Mouse (Mus musculus): ENCODE results near the gene Tmub2. TPM values are rescaled to one million over a fixed set of nuclear protein-coding genes. Genes with fewer than 3 reads are reported as not detected.

Gene Tmub2
- total RNA-seq, 1 experiment, result 33.0 TPM

GRCm38 (mm10) chr11:102266631-102267355, 17.9 kb upstream of the Tmub2 start:
- Histone ChIP-seq H3K9me3 (ENCODE audit: control insufficient read depth, insufficient read depth, low read depth, low read length) (no peaks in the 10 kb centered on the region), H3K4me1 (ENCODE audit: control insufficient read depth in 2 of 2, insufficient read depth in 2 of 2, low read length in 2 of 2, poor library complexity in 1 of 2) (peaks cover 5 to 20% of the 10 kb centered on the region in 2 experiments), H3K36me3 (ENCODE audit: control insufficient read depth, insufficient read depth, low read length, poor library complexity, severe bottlenecking) (peaks cover 23% of the 10 kb centered on the region), H3K9ac (ENCODE audit: insufficient read depth, low read depth, low read length, poor library complexity, severe bottlenecking) (no peak overlapping the region), H3K27ac (ENCODE audit: insufficient read depth, low read depth, low read length, poor library complexity, severe bottlenecking) (no peak overlapping the region), H3K4me3 (ENCODE audit: insufficient read depth in 1 of 2, low read depth in 1 of 2, low read length in 2 of 2, poor library complexity in 1 of 2, severe bottlenecking in 1 of 2) (0 out of 4 replicates have a peak overlapping the region, but pooled peaks have one; percentile 13 to 25)
- DNase-seq (ENCODE audit: low read depth, low spot score), result no peak
- TF ChIP-seq ZC3H11A (IDR thresholded peaks at IDR 0.05; ENCODE audit: borderline replicate concordance, low read depth, low read length), result no peak
- no peak for TF ChIP-seq CHD2 (IDR thresholded peaks at IDR 0.05; ENCODE audit: low read depth, low read length)
- no peak for TF ChIP-seq MAFK (IDR thresholded peaks at IDR 0.05; ENCODE audit: insufficient read depth, low read depth, low read length)
- TF ChIP-seq ZNF384 (IDR thresholded peaks at IDR 0.05; ENCODE audit: low read depth, low read length), result no peak
- no peak for TF ChIP-seq HCFC1 (IDR thresholded peaks at IDR 0.05; ENCODE audit: borderline replicate concordance, insufficient read depth, low read length)
- in situ Hi-C loops (cut with MboI; ENCODE audit: low sequenced_read_pairs in 2 of 2, unreplicated experiment in 2 of 2), result no loop called here

GRCm38 (mm10) chr11:102267480-102267879, 17.3 kb upstream of the Tmub2 start:
- Histone ChIP-seq H3K36me3 (ENCODE audit: control insufficient read depth, insufficient read depth, low read length, poor library complexity, severe bottlenecking) (peaks cover 16% of the 10 kb centered on the region), H3K27ac (ENCODE audit: insufficient read depth, low read depth, low read length, poor library complexity, severe bottlenecking) (no peak overlapping the region), H3K4me3 (ENCODE audit: insufficient read depth in 1 of 2, low read depth in 1 of 2, low read length in 2 of 2, poor library complexity in 1 of 2, severe bottlenecking in 1 of 2) (no peak overlapping the region), H3K9me3 (ENCODE audit: control insufficient read depth, insufficient read depth, low read depth, low read length) (no peaks in the 10 kb centered on the region), H3K4me1 (ENCODE audit: control insufficient read depth in 2 of 2, insufficient read depth in 2 of 2, low read length in 2 of 2, poor library complexity in 1 of 2) (peaks cover 5 to 21% of the 10 kb centered on the region in 2 experiments), H3K9ac (ENCODE audit: insufficient read depth, low read depth, low read length, poor library complexity, severe bottlenecking) (peak overlapping the region; percentile 22; the same call in 1 of the 2 replicates)
- in situ Hi-C loops (cut with MboI; ENCODE audit: low sequenced_read_pairs in 2 of 2, unreplicated experiment in 2 of 2), result no loop called here
- DNase-seq (ENCODE audit: low read depth, low spot score), result peak; percentile 91
- TF ChIP-seq MAFK (IDR thresholded peaks at IDR 0.05; ENCODE audit: insufficient read depth, low read depth, low read length) (no peak), ZNF384 (IDR thresholded peaks at IDR 0.05; ENCODE audit: low read depth, low read length) (peak; percentile 69; the same call in 1 of the 2 replicates)

GRCm38 (mm10) chr11:102268520-102269244, 16.0 kb upstream of the Tmub2 start, which contains the start of gene Asb16:
Gene Asb16 (plus strand): TSS chr11:102268743.
- peak within 1 kb of the TSS; percentile 22; the same call in 1 of the 2 replicates for H3K9ac ChIP-seq (ENCODE audit: insufficient read depth, low read depth, low read length, poor library complexity, severe bottlenecking)
- H3K27ac ChIP-seq (ENCODE audit: insufficient read depth, low read depth, low read length, poor library complexity, severe bottlenecking), result no peak within 1 kb of the TSS
- peaks cover 7 to 21% of the 10 kb centered on the region in 2 experiments for H3K4me1 ChIP-seq (ENCODE audit: control insufficient read depth in 2 of 2, insufficient read depth in 2 of 2, low read length in 2 of 2, poor library complexity in 1 of 2)
- no peak for DNase-seq (ENCODE audit: low read depth, low spot score)
- TF ChIP-seq ZC3H11A (IDR thresholded peaks at IDR 0.05; ENCODE audit: borderline replicate concordance, low read depth, low read length), result no peak
- TF ChIP-seq HCFC1 (IDR thresholded peaks at IDR 0.05; ENCODE audit: borderline replicate concordance, insufficient read depth, low read length), result no peak
- no peak for TF ChIP-seq MAFK (IDR thresholded peaks at IDR 0.05; ENCODE audit: insufficient read depth, low read depth, low read length)
- no peak for TF ChIP-seq ZNF384 (IDR thresholded peaks at IDR 0.05; ENCODE audit: low read depth, low read length)
- no peak for TF ChIP-seq CHD2 (IDR thresholded peaks at IDR 0.05; ENCODE audit: low read depth, low read length)
- H3K9me3 ChIP-seq (ENCODE audit: control insufficient read depth, insufficient read depth, low read depth, low read length), result no peaks in the 10 kb centered on the region
- in situ Hi-C loops (cut with MboI; ENCODE audit: low sequenced_read_pairs in 2 of 2, unreplicated experiment in 2 of 2), result no loop called here
- H3K4me3 ChIP-seq (ENCODE audit: insufficient read depth in 1 of 2, low read depth in 1 of 2, low read length in 2 of 2, poor library complexity in 1 of 2, severe bottlenecking in 1 of 2), result no peak within 1 kb of the TSS
- H3K36me3 ChIP-seq (ENCODE audit: control insufficient read depth, insufficient read depth, low read length, poor library complexity, severe bottlenecking), result peaks cover 8% of the 10 kb centered on the region; the same call in 1 of the 2 replicates

GRCm38 (mm10) chr11:102276411-102276915, 8.3 kb upstream of the Tmub2 start:
- H3K27ac ChIP-seq (ENCODE audit: insufficient read depth, low read depth, low read length, poor library complexity, severe bottlenecking), result no peak overlapping the region
- DNase-seq (ENCODE audit: low read depth, low spot score), result no peak
- in situ Hi-C loops (cut with MboI; ENCODE audit: low sequenced_read_pairs in 2 of 2, unreplicated experiment in 2 of 2), result no loop called here

More at GRCm38 (mm10) chr11:102276411-102276915, 8.3 kb upstream of the Tmub2 start:
- H3K9me3 ChIP-seq (ENCODE audit: control insufficient read depth, insufficient read depth, low read depth, low read length), result no peaks in the 10 kb centered on the region
- no peaks in the 10 kb centered on the region for H3K36me3 ChIP-seq (ENCODE audit: control insufficient read depth, insufficient read depth, low read length, poor library complexity, severe bottlenecking)
- TF ChIP-seq MAFK (IDR thresholded peaks at IDR 0.05; ENCODE audit: insufficient read depth, low read depth, low read length) (no peak), ZC3H11A (IDR thresholded peaks at IDR 0.05; ENCODE audit: borderline replicate concordance, low read depth, low read length) (no peak), ZNF384 (IDR thresholded peaks at IDR 0.05; ENCODE audit: low read depth, low read length) (no peak), CHD2 (IDR thresholded peaks at IDR 0.05; ENCODE audit: low read depth, low read length) (no peak), HCFC1 (IDR thresholded peaks at IDR 0.05; ENCODE audit: borderline replicate concordance, insufficient read depth, low read length) (no peak)
- H3K9ac ChIP-seq (ENCODE audit: insufficient read depth, low read depth, low read length, poor library complexity, severe bottlenecking), result peak overlapping the region; percentile 37
- peak overlapping the region; percentile 47 to 59; a peak in 3 of 4 replicates for H3K4me3 ChIP-seq (ENCODE audit: insufficient read depth in 1 of 2, low read depth in 1 of 2, low read length in 2 of 2, poor library complexity in 1 of 2, severe bottlenecking in 1 of 2)
- peaks cover 3 to 18% of the 10 kb centered on the region in 2 experiments; a peak in 3 of 4 replicates for H3K4me1 ChIP-seq (ENCODE audit: control insufficient read depth in 2 of 2, insufficient read depth in 2 of 2, low read length in 2 of 2, poor library complexity in 1 of 2)
